Mouse (Mus musculus) intestine, embryonic 16.5 days (tissue): ENCODE results near the gene Bex6. TPM values are rescaled to one million over a fixed set of nuclear protein-coding genes. Genes with fewer than 3 reads are reported as not detected.

Source experiments
- ATAC-seq: fragments of 200-750 bp; cut with Nextera tagmentation; 2 replicates; pipeline ENCODE4 v1.8.0; 2017; ENCODE audit warnings: moderate TSS enrichment, moderate library complexity
- H3K27ac ChIP-seq: fragments of 300-500 bp; sonication (generic); 2 replicates; pipeline ENCODE4 v1.5.1; 2014; ENCODE audit warnings: mild to moderate bottlenecking, low read length
- H3K27me3 ChIP-seq: fragments of 300-500 bp; sonication (generic); replicated peaks from 2 replicates; pipeline ENCODE4 v1.6.1; 2014; ENCODE audit warnings: low read length, control low read depth, mixed read lengths; ENCODE audit not compliant: control insufficient read depth, insufficient read depth
- H3K36me3 ChIP-seq: fragments of 300-500 bp; sonication (generic); 2 replicates; pipeline ENCODE4 v1.6.1; 2014; ENCODE audit warnings: low read length, control low read depth; ENCODE audit not compliant: control insufficient read depth, insufficient read depth
- H3K4me1 ChIP-seq: fragments of 300-500 bp; sonication (generic); 2 replicates; pipeline ENCODE4 v1.6.1; 2014; ENCODE audit warnings: low read length, control low read depth, mixed read lengths; ENCODE audit not compliant: control insufficient read depth, insufficient read depth
- H3K4me2 ChIP-seq: fragments of 300-500 bp; sonication (generic); 2 replicates; pipeline ENCODE4 v1.6.1; 2014; ENCODE audit warnings: low read depth, low read length, control low read depth
- H3K4me3 ChIP-seq: fragments of 300-500 bp; sonication (generic); 2 replicates; pipeline ENCODE4 v1.5.1; 2014; ENCODE audit warnings: mild to moderate bottlenecking, low read length
- H3K9ac ChIP-seq: fragments of 300-500 bp; sonication (generic); 2 replicates; pipeline ENCODE4 v1.6.1; 2014; ENCODE audit warnings: low read depth, low read length
- H3K9me3 ChIP-seq: fragments of 300-500 bp; sonication (generic); 2 replicates; pipeline ENCODE4 v1.6.1; 2016; ENCODE audit warnings: low read length, control low read depth; ENCODE audit not compliant: control insufficient read depth
- WGBS: fragments of 180-500 bp; shearing (Covaris S2); extraction: QIAGEN DNeasy Blood & Tissue Kit; methylation state at CpG from one replicate; pipeline ENCODE4 v1.1.7; 2014; 5-methylcytosine and 5-hydroxymethylcytosine counted together
- polyA plus RNA-seq: library from polyadenylated mRNA; unstranded; fragments of >200 nt; fragmentation: Nextera tagmentation; extraction: Ambion mirVana; gene quantifications from 2 replicates; pipeline ENCODE4 v1.2.1, GENCODE M21; 2015

Gene Bex6
- polyA plus RNA-seq, 1 experiment from 2014 or later = not detected

DNA sequence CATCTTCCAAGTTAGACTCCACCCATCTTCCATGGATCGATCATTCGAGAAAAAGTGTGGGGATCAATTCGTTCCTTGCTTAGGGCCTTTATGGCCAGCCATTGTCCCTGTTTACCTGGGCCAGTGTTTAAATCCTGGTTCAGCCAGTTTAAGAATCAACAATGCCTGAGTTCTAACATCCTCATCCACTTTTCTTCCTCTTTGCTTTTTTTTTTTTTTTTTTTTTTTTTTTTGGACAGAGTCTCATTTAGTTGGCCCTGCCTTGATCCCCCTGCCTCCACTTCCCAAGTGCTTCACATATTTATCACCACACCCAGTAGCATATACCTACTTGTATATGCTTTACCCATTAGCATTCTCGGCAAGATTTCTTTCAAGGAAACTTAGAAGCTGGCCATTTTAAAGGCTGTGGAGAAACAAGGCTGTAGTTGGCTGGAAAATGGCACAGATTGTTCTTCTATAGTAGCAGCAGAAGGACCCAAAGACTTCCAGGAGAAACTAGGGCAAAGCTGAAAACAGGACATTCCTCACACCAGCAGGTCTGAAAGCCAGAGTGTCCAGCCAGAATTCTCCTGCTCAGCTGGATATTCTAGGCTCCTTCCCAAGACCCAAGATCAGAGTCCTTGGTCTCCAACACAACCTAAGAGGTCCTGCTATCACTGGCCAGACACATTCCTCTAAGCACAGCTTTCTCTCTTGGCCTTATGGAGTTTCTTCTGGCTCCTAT is 11.6 kb upstream of the Bex6 start:
- no peaks in the 10 kb centered on the region for H3K36me3 ChIP-seq
- H3K4me1 ChIP-seq = peaks cover 6% of the 10 kb centered on the region
- H3K4me2 ChIP-seq = no peak overlapping the region
- no peak overlapping the region for H3K4me3 ChIP-seq
- H3K9ac ChIP-seq = no peak overlapping the region
- WGBS = 88% methylated on average over 4 of the region's 4 CpGs
- H3K9me3 ChIP-seq = no peaks in the 10 kb centered on the region
- H3K27me3 ChIP-seq = no peaks in the 10 kb centered on the region; the same call in 1 of the 2 replicates
- ATAC-seq = no peak
- no peak overlapping the region for H3K27ac ChIP-seq

DNA sequence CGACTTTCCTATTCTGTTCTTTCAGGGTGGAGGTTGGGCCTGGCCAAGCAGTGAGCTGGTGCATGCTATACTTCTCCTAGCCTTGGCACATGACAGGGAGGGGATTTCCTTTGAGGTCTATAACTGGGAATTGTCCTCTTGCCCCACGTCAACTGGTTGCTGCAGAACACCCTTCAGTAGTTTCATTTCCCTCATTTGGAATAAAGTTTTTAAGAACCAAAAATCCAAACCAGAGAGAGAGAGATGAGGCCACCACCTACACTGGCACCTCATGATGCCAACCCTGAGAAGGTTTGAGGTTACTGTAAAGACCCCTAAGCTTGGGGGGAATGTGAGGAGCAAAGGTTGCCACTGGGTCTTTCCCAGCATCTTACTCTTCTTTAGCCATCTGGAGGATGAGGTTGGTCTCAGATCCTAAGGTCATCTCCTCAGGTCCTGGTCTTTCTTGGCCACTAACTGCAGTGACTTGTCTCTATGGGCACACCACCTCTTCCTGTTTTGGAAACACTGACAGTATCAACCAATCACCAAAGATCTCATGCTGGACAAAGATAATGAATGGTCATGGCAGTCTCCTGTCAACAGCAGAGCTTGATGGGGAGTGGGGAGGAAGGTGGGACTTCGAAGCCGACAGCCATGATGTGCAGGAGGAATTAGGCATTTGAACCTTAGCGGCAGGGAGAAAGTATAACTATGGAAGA is 8.4 kb upstream of the Bex6 start:
- no peak overlapping the region for H3K4me2 ChIP-seq
- H3K4me3 ChIP-seq = no peak overlapping the region
- ATAC-seq = no peak
- H3K36me3 ChIP-seq = no peaks in the 10 kb centered on the region
- no peaks in the 10 kb centered on the region for H3K9me3 ChIP-seq
- no peak overlapping the region for H3K9ac ChIP-seq
- no peaks in the 10 kb centered on the region for H3K4me1 ChIP-seq
- no peaks in the 10 kb centered on the region for H3K27me3 ChIP-seq
- no peak overlapping the region for H3K27ac ChIP-seq
- WGBS = 91% methylated on average over 5 of the region's 5 CpGs

DNA sequence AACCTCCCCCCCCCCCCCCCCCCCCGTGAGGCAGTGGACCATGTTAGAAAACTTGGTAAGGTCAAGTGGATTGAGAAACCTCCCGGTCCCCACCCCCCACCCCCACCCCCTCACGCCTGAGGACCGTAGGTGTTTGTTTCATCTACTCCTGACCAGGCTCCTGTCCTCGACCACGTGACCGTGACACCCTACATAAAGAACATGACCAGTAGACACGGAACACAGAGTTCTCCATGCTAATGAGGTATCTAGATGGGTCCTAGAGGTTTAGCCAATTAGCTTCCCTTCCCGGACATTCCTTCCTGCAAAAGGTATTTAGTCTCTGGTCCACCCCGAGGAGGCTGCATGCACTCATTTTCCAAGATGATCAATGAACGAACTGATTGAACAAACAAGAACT is 6.2 kb upstream of the Bex6 start:
- H3K4me2 ChIP-seq = no peak overlapping the region
- H3K4me1 ChIP-seq = 0 out of 2 replicates have a peak, but pooled peaks cover 2% of the 10 kb centered on the region
- H3K9ac ChIP-seq = no peak overlapping the region
- H3K27me3 ChIP-seq = no peaks in the 10 kb centered on the region
- H3K9me3 ChIP-seq = no peaks in the 10 kb centered on the region
- H3K36me3 ChIP-seq = no peaks in the 10 kb centered on the region
- no peak overlapping the region for H3K4me3 ChIP-seq
- ATAC-seq = no peak
- H3K27ac ChIP-seq = no peak overlapping the region
- WGBS = 68% methylated on average over 11 of the region's 11 CpGs

DNA sequence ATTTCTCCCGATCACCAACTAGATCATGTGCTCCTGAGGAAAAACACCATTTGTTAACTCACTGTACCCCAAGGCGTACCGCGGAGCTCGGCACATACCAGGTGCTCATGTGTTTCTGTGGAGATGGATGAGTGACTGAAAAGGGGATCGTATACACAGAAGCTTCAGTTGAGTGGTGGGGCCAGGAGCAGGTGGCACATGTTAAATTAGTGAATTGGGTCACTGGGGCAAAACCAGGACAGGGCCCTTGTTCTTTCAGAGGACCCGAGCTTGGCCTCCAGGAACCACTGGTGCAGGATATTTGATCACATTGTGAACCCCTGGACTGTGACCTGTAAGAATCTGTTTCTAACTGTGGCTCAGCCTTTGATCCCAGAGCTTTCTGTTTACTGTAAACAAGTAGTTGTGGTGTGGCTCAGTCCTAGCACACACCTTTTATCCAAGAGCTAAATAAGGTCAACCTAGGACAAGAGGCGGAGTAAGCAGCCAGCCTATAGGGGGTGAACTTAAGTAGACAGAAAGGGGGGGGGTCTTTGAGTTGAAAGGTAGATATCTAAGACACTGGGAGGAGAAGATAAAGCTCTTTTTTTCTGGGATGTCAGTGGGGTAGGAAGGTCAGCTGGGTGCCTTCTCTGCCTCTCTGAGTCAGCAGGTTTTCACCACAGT is 5.2 kb upstream of the Bex6 start:
- no peaks in the 10 kb centered on the region for H3K36me3 ChIP-seq
- H3K4me3 ChIP-seq = no peak overlapping the region
- H3K27ac ChIP-seq = no peak overlapping the region
- H3K9me3 ChIP-seq = no peaks in the 10 kb centered on the region
- ATAC-seq = no peak
- no peaks in the 10 kb centered on the region for H3K27me3 ChIP-seq
- WGBS = 86% methylated on average over 8 of the region's 8 CpGs
- 0 out of 2 replicates have a peak, but pooled peaks cover 2% of the 10 kb centered on the region for H3K4me1 ChIP-seq
- H3K9ac ChIP-seq = no peak overlapping the region
- H3K4me2 ChIP-seq = no peak overlapping the region

DNA sequence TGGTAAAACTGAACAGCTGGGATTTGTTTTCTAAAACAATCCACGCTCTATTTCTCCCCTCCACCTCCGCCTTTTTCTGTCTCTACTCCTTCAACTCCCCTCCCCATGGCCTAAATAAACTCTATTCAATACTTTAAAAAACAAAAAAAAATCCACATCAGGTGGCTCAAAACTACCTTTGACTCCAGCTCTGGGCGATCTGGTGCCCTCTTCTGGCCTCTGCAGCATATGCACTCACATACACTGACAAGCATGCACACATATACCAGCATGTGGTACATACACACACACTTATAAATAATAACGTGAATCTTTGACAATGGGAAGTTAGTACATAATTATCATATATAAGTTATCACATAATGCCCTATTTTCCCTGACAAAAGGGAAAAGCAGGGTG is 4.6 kb upstream of the Bex6 start:
- Histone ChIP-seq H3K4me2 (no peak overlapping the region), H3K4me1 (0 out of 2 replicates have a peak, but pooled peaks cover 2% of the 10 kb centered on the region), H3K36me3 (no peaks in the 10 kb centered on the region), H3K9ac (no peak overlapping the region), H3K4me3 (no peak overlapping the region), H3K27ac (no peak overlapping the region), H3K27me3 (no peaks in the 10 kb centered on the region), H3K9me3 (no peaks in the 10 kb centered on the region)
- WGBS = 84% methylated on average over 4 of the region's 4 CpGs
- ATAC-seq = no peak

DNA sequence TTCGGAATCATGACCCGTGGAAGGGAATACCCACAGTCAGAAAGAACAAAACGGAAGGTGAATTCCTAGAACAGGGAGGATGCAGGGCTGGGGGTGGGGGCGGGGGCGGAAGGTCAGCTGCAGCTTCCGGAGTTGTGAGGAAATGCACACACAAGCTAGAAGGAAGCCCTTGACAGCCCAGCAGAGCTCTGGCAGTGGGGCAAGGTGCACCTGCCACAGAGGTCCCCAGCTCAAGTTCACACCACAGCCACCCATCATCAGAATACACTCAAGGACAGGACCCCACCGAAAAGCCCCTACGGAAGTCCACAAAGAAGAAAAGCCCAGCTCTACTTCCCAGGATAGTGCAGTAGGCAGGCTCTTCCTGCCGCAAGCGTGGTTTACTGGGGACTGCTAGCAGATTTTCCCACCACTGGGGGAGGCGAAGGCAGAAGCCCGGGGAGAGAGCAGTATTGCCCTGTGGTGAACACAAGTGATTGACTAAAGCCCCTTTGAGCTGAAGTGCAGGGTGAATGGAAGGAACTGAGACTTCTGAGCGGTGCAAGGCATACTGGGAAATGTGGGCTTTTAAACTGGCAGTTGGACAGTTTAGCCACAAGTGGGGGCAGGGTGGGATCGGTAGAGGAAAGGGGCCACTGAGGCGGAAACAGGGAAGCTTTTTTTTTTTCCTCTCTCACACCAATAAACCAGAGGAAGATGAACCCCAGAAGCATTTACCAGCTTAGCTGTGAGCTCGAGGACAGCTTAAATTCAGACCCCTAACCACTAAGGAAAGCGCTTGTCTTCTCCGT is 2.5 kb upstream of the Bex6 start:
- H3K36me3 ChIP-seq = no peaks in the 10 kb centered on the region
- H3K27ac ChIP-seq = peak overlapping the region; percentile 49
- 0 out of 2 replicates have a peak overlapping the region, but pooled peaks have one; percentile 11 for H3K9ac ChIP-seq
- peak overlapping the region; percentile 11; the same call in 1 of the 2 replicates for H3K4me2 ChIP-seq
- no peak for ATAC-seq
- H3K9me3 ChIP-seq = no peaks in the 10 kb centered on the region
- 57% methylated on average over 18 of the region's 18 CpGs for WGBS
- H3K27me3 ChIP-seq = no peaks in the 10 kb centered on the region
- 0 out of 2 replicates have a peak, but pooled peaks cover 2% of the 10 kb centered on the region for H3K4me1 ChIP-seq
- H3K4me3 ChIP-seq = no peak overlapping the region

DNA sequence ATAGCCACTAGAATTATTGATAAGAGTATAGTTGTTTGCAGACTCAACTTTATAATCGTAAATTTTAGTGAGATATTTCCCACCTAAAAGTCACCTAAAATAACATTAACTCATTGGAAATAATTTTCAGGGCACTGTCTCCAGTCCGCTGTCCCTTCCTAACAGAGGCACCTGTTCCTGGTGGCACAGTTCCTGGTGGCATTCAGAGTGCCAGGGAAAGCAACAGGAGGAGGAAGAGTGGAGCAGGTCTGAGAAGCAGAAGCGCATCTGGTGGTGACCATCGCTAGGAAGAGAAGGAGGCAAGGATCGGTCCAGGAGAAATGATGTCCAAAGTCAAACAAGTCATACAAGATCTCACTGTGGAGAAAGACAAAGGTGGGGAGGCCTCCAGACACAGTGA is 6.4 kb downstream of the Bex6 start:
- Histone ChIP-seq H3K9me3 (no peaks in the 10 kb centered on the region), H3K4me2 (no peak overlapping the region), H3K4me1 (no peaks in the 10 kb centered on the region), H3K27ac (no peak overlapping the region), H3K27me3 (no peaks in the 10 kb centered on the region), H3K4me3 (no peak overlapping the region), H3K36me3 (no peaks in the 10 kb centered on the region), H3K9ac (no peak overlapping the region)
- WGBS = 88% methylated on average over 5 of the region's 5 CpGs
- no peak for ATAC-seq

DNA sequence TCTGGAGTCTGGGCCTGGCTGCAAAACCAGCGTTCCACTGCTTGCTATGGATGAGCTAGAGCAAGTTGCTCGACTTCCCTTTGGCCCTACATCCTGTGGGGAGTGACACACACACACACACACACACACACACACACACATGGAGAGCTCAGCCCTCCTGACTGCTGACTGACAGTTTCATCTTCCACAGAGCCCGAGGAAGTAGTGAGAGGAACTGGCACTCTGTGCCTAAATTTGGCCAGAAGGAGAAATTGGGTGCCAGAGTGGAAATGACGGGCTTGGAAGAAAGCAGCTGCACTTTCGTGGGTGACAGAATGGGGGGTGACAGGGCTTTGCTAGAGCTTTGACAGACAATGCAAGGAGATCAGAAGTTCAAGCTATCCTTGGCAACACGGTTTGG is 9.5 kb downstream of the Bex6 start:
- H3K4me2 ChIP-seq = no peak overlapping the region
- ATAC-seq = no peak
- 52% methylated on average over 6 of the region's 6 CpGs for whole genome bisulfite sequencing
- H3K9me3 ChIP-seq = no peaks in the 10 kb centered on the region
- no peak overlapping the region for H3K9ac ChIP-seq
- H3K36me3 ChIP-seq = no peaks in the 10 kb centered on the region
- no peak overlapping the region for H3K27ac ChIP-seq
- no peak overlapping the region for H3K4me3 ChIP-seq
- H3K27me3 ChIP-seq = no peaks in the 10 kb centered on the region
- H3K4me1 ChIP-seq = no peaks in the 10 kb centered on the region

DNA sequence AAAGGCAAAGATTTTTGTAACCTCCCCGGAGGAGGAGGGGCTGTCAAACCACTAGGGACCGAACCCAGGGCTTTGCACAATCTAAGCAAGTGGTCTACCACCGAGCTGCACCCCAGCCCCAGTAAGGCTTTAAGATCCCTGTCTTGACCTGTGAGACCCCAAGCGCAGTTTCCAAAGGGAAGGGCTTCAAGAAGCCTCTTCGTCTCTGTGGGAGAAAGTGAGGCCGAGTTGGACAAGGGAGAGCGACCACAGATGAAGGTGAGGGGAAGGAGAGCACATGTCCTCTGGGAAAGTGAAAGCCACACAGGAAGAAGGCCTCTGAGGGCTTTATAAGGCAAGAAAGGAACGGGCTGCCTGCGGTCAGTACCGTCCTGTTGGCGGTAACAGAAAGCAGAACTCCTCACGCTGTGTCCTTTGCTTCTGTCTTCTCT is 10.4 kb downstream of the Bex6 start:
- no peaks in the 10 kb centered on the region for H3K4me1 ChIP-seq
- H3K4me2 ChIP-seq = no peak overlapping the region
- no peak for ATAC-seq
- H3K9ac ChIP-seq = no peak overlapping the region
- no peak overlapping the region for H3K27ac ChIP-seq
- no peaks in the 10 kb centered on the region for H3K27me3 ChIP-seq
- 56% methylated on average over 12 of the region's 12 CpGs for WGBS
- no peak overlapping the region for H3K4me3 ChIP-seq
- no peaks in the 10 kb centered on the region for H3K36me3 ChIP-seq
- H3K9me3 ChIP-seq = no peaks in the 10 kb centered on the region
